Mouse (Mus musculus) liver, adult 2 months (tissue): ENCODE data around the gene Eef1g. TPM values are rescaled to one million over a fixed set of nuclear protein-coding genes. Genes with fewer than 3 reads are reported as not detected.

Experiments
- DNase-seq: peaks from one replicate; pipeline ENCODE4 v3.0.0-alpha.2; 2011; ENCODE audit warnings: low read depth, low spot score; ENCODE audit errors: extremely low read depth
- H3K27ac ChIP-seq: fragments of 200-500 bp; replicated peaks from 2 replicates; pipeline ENCODE4 v1.5.1; 2012; ENCODE audit warnings: low read depth, mild to moderate bottlenecking, control low read depth, inconsistent platforms, low read length; ENCODE audit not compliant: insufficient read depth
- H3K27me3 ChIP-seq: fragments of 200-500 bp; 2 replicates; pipeline ENCODE4 v1.6.1; 2012; ENCODE audit warnings: mild to moderate bottlenecking, moderate library complexity, low read length, inconsistent platforms; ENCODE audit not compliant: control insufficient read depth, insufficient read depth
- H3K36me3 ChIP-seq: fragments of 200-500 bp; 2 replicates; pipeline ENCODE4 v1.6.1; 2012; ENCODE audit warnings: low read length, inconsistent platforms; ENCODE audit not compliant: control insufficient read depth, insufficient read depth
- H3K4me1 ChIP-seq: fragments of 200-500 bp; 2 replicates; pipeline ENCODE4 v1.6.1; 2011; ENCODE audit warnings: low read length; ENCODE audit not compliant: control insufficient read depth, insufficient read depth
- H3K4me3 ChIP-seq: fragments of 200-500 bp; 2 replicates; pipeline ENCODE4 v1.5.1; 2011; ENCODE audit warnings: low read depth, mild to moderate bottlenecking, control low read depth, low read length, moderate library complexity; ENCODE audit not compliant: insufficient read depth
- H3K79me2 ChIP-seq: fragments of 200-500 bp; 2 replicates; pipeline ENCODE4 v1.6.1; 2012; ENCODE audit warnings: inconsistent platforms, mild to moderate bottlenecking, low read length, moderate library complexity; ENCODE audit not compliant: control insufficient read depth, insufficient read depth
- H3K9ac ChIP-seq: fragments of 200-500 bp; 2 replicates; pipeline ENCODE4 v1.6.1; 2012; ENCODE audit warnings: low read depth, mild to moderate bottlenecking, control low read depth, inconsistent platforms, low read length
- CTCF ChIP-seq: fragments of 200-500 bp; IDR thresholded peaks from 2 replicates; pipeline ENCODE4 v1.5.1; 2011; ENCODE audit warnings: low read depth, low read length, control low read depth
- POLR2A ChIP-seq: fragments of 200-500 bp; IDR thresholded peaks from 2 replicates; pipeline ENCODE4 v1.6.1; 2011; ENCODE audit warnings: low read length, control low read depth; ENCODE audit not compliant: insufficient read depth; ENCODE audit errors: extremely low read depth
- WGBS: fragments of 180-500 bp; shearing (Covaris S2); methylation state at CpG from one replicate; pipeline ENCODE4 v1.1.7; 2018; 5-methylcytosine and 5-hydroxymethylcytosine counted together
- polyA plus RNA-seq: library from polyadenylated mRNA; depleted of rRNA; stranded (reverse); fragments of >200 nt; gene quantifications from 2 replicates; pipeline ENCODE4 v1.2.3, GENCODE M21; 2012
- total RNA-seq: library from RNA; depleted of rRNA; stranded (reverse); fragments of >200 nt; gene quantifications from 2 replicates; pipeline ENCODE4 v1.2.3, GENCODE M21; 2014

The Eef1g gene
- total and polyA plus RNA-seq, 2 experiments, result 101 to 107 TPM

DNA sequence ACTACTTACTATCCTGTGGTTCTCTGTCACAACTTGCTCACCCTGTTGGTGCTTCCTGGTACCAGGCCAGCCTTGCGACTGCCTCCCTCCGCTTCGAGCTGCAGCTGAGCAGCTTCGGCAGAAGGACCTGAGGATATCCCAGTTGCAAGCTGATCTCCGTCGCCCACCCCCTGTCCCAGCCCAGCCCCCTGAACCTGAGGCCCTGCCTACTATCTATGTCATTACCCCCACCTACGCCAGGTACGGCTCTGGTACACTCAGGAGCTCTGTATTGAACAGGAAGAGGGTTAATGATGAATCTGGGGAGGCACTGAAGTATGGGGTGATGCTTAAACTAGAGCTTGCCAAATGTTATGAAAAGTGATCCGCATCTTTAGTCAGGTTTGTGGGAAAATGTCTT, 45.1 kb upstream of the Eef1g start:
- peaks cover 7% of the 10 kb centered on the region; the same call in 1 of the 2 replicates for H3K36me3 ChIP-seq
- H3K27ac ChIP-seq, result 0 out of 2 replicates have a peak overlapping the region, but pooled peaks have one; percentile 2
- no peaks in the 10 kb centered on the region for H3K27me3 ChIP-seq
- no peak for DNase-seq
- H3K4me3 ChIP-seq, result peak overlapping the region; percentile 27; the same call in 1 of the 2 replicates
- peaks cover 4% of the 10 kb centered on the region; the same call in 1 of the 2 replicates for H3K79me2 ChIP-seq
- peak overlapping the region; percentile 10; the same call in 1 of the 2 replicates for H3K9ac ChIP-seq
- 24% methylated on average over 9 of the region's 9 CpGs for WGBS
- no peak for TF ChIP-seq CTCF
- no peak for TF ChIP-seq POLR2A
- peaks cover 4% of the 10 kb centered on the region; the same call in 1 of the 2 replicates for H3K4me1 ChIP-seq

DNA sequence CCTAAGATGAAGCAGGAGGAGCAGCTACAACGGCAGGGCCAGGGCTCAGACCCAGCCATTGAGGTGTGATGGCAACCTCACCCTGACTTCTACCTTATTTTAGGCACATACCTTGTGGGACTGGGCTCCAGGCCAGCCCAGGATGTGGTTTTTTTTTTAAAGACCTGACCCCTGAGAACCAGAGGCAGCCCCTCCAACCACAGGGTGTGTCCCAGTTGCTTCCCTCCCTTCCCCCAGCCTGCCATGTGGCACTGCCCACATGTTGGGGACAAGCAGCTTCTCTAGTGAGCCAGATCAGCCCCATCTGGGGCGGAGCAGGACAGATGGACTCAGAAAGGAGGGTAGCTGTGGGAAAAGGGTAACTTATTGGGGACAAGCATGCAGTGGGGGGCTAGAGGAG, 40.1 kb upstream of the Eef1g start:
- no peaks in the 10 kb centered on the region for H3K27me3 ChIP-seq
- H3K9ac ChIP-seq, result no peak overlapping the region
- no peak for TF ChIP-seq POLR2A
- no peak for TF ChIP-seq CTCF
- peaks cover 5% of the 10 kb centered on the region; the same call in 1 of the 2 replicates for H3K36me3 ChIP-seq
- H3K27ac ChIP-seq, result no peak overlapping the region
- no peak overlapping the region for H3K4me3 ChIP-seq
- DNase-seq, result no peak
- peaks cover 10% of the 10 kb centered on the region for H3K4me1 ChIP-seq
- WGBS, result 86% methylated on average over 2 of the region's 2 CpGs
- H3K79me2 ChIP-seq, result peaks cover 4% of the 10 kb centered on the region; the same call in 1 of the 2 replicates

DNA sequence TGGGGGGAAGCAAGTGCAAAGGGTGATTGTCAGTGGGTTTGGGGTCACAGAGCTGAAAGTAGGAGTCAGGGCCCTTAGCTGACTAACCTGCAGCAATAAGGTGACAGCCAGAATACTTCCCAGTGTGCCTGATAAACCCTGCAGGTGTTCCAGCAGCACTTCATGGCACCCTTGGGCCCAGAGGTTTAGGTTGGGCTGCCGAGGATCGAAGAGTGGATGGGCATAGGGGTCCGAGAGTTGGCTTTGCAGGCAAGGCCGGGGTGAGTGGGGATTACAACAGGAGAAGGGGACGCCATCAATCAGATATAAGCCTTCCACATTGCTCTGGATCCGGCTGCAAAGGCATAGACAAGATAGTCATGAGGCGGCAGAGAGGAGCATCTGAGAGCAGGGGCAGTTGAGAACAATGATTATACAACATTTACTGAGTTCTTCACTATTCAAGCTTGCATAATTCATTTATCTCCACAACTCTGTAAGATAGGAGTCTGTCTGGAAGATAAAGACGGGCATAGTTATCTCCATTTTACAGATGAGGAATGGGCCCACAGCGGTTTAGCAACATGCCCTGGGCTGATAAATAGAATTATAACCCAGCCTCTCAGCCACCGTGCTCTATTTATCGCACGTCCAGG, 38.8 kb upstream of the Eef1g start:
- peaks cover 3% of the 10 kb centered on the region; the same call in 1 of the 2 replicates for H3K36me3 ChIP-seq
- no peaks in the 10 kb centered on the region for H3K27me3 ChIP-seq
- no peak for DNase-seq
- no peaks in the 10 kb centered on the region for H3K79me2 ChIP-seq
- no peak overlapping the region for H3K9ac ChIP-seq
- no peak overlapping the region for H3K4me3 ChIP-seq
- H3K27ac ChIP-seq, result no peak overlapping the region
- H3K4me1 ChIP-seq, result peaks cover 9% of the 10 kb centered on the region
- WGBS, result 93% methylated on average over 12 of the region's 12 CpGs
- TF ChIP-seq POLR2A, result no peak
- no peak for TF ChIP-seq CTCF

DNA sequence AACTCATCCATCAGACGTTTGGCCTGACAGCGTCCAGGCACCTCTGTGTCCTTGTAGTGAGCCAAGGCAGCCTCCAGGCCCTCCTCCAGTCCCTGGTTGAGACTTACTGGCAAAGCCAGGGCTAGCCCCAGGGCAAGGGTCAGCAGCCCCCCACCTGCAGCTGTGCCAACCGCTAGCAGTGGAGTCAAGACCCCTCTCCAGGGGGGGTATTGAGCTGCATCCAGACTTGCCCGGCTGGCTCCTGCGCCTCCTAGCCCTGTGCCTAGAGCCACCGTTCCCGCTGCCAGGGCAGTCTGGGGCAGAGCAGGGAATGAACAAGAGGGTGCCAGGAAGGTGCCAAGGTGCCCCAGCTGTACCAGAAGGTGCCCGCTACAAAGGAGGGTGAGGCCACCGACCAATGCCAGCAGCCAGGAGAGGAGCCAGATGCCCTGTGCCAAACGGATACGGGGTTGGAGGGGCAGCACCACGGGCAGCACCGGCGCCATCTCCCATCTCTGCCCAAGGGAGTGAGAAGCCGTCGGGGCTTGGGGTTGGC, 38.1 kb upstream of the Eef1g start:
- Histone ChIP-seq H3K9ac (peak overlapping the region; percentile 6; the same call in 1 of the 2 replicates), H3K27ac (peak overlapping the region; percentile 43), H3K4me3 (peak overlapping the region; percentile 82; the same call in 1 of the 2 replicates), H3K79me2 (no peaks in the 10 kb centered on the region), H3K27me3 (no peaks in the 10 kb centered on the region), H3K4me1 (peaks cover 9% of the 10 kb centered on the region), H3K36me3 (peaks cover 8% of the 10 kb centered on the region; the same call in 1 of the 2 replicates)
- WGBS, result 28% methylated on average over 16 of the region's 16 CpGs
- no peak for TF ChIP-seq POLR2A
- TF ChIP-seq CTCF, result no peak
- DNase-seq, result no peak

DNA sequence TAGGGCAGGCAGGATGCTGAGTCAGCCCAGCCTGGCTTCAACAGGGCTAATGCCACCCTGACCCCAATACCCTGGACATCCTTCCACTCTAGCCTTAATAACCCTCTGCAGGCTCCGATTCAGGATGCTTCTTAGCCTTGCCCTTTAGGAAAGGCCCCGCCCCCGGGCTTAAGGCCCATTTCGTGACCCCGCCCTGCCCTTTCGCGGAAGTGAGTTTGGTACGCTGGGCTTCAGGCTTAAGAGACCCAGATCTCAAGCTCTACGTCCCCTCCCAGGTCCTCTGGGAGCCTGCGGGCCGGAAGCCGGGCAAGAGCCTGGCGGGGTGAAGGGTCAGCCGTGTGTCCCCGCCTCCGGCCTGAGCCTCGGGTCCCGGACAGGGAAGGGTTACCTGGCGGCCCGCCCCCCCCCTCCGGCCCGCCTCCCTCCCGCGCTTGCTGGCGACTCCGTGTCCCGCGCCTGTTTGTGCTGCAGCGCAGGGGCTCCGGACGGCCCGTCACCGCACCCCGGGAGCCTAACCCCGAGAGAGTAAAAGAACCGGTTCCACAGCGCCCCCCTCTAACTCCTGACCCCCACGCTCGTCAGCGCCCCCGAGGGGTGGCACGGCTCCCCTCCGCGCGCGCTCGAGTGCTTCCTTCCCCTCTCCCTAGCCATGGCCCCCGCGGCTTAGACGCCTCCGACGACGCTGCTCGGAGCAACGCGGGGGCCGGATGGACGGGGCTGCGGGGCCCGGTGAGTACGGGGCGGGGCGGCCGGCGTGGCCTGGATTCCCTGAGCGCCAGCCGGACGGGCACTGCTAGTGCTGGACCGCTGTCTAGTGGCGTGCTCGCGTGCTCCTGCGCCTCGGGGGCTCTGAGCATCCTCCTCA, 37.4 kb upstream of the Eef1g start, which contains the start of the genes Rom1 and Eml3:
Rom1 (minus strand) TSS at position 133 of the 865 bp plus-strand sequence.
Eml3 (plus strand) TSS at position 329 of the 865 bp plus-strand sequence.
- under 1% methylated on average over 65 of the region's 74 CpGs for WGBS
- H3K4me1 ChIP-seq, result peaks cover 9% of the 10 kb centered on the region
- peak within 1 kb of the TSS; percentile 80 for H3K27ac ChIP-seq
- peak; percentile 34; the same call in 1 of the 2 replicates for TF ChIP-seq POLR2A
- TF ChIP-seq CTCF, result 0 out of 2 replicates have a peak, but pooled peaks have one; percentile 13
- H3K4me3 ChIP-seq, result peak within 1 kb of the TSS; percentile 82
- H3K79me2 ChIP-seq, result no peaks in the 10 kb centered on the region
- peak within 1 kb of the TSS; percentile 96 for H3K9ac ChIP-seq
- H3K27me3 ChIP-seq, result no peaks in the 10 kb centered on the region
- DNase-seq, result peak; percentile 84
- H3K36me3 ChIP-seq, result peaks cover 9% of the 10 kb centered on the region; the same call in 1 of the 2 replicates
